Mouse (Mus musculus) hindlimb bud, embryonic 11.5 days (tissue): ENCODE results near the gene Pafah1b1.

Experiments
- DNase-seq: peaks from one replicate; pipeline ENCODE4 v3.0.0-alpha.2; 2012; ENCODE audit warnings: low read depth, low spot score; ENCODE audit errors: extremely low spot score

Gene Pafah1b1

DNA sequence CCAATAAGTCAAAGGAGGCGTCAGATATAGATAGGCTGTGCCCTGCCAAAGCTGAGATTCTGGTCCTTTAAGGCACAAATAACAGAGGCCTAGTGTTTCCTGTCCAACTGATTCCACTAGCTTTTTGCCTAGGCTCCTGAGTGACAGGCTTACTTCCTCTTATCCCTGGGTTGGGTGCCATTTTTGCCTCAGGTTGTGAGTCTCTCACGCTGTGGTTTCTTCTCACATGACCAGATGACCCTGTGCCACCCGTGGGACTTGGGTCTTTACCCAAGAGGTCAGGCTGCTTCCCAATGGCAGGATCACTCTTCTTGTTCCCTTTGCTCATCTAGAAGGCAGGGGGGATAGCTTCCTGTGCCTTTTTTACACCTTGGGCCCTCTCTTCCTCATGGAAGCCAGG lies 60.2 kb downstream of the Pafah1b1 start:
- no peak for DNase-seq

DNA sequence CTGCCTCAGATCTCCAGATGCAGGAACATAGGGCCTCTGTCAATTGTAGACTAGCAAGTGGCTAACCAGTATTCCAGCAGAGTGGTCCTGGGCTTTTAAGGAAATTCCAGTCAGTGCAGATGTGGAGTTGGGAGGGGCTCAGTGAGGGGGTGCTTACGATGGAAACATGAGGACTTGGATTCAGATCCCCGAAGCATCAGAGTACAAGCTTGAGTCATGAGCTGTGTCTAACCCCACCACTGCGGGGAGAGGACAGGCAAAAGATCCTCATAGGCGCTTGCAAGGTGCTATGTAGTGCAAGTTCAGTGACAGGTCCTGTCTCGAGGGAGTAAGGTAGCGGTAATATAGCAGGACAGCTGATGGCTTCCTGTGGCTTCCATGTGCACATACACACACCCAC lies 62.2 kb downstream of the Pafah1b1 start:
- DNase-seq, result no peak

DNA sequence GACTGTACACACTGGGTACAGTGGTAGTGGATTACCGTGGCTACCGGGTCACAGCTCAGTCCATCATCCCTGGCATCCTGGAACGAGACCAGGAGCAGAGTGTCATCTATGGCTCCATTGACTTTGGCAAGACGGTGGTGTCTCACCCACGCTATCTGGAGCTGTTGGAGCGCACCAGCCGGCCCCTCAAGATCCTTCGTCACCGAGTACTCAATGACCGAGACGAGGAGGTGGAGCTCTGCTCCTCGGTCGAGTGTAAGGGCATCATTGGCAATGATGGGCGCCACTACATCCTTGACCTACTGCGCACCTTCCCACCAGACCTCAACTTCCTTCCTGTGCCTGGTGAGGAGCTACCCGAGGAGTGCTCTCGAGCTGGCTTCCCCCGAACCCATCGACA lies 62.8 kb downstream of the Pafah1b1 start:
- no peak for DNase-seq

DNA sequence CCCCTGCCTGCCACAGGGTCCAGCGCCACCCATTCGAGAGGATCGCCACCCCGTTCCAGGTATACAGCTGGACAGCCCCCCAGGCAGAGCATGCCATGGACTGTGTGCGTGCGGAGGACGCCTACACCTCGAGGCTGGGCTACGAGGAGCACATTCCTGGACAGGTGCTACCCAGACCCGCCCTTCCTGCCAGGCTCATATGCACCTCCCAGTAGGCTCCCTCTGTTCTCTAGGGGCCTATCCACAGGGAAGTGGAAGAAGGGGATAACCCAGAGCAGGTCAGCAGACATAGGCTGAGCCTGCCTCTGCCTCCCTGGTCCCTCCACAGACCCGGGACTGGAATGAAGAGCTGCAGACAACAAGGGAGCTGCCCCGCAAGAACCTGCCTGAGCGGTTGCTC lies 64.1 kb downstream of the Pafah1b1 start:
- no peak for DNase-seq

DNA sequence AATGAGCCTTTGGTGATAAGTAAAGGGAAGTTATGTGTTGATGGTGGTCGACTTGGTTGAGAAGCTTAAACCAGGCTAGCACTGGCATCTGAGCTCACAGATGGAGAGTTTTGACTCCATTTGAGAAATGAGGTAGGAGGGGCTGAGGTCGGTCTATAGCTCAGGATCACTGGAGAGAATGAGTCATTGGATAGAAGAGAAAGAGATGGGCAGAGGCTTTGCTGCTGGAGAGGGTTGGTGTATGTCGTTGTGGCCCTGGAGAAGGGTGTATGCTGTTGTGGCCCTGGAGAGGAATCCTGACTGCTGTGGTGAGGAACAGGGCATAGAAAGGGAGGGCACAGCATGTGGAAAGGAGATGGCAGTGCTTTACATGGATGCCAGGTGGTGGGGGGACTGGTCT lies 68.5 kb downstream of the Pafah1b1 start:
- DNase-seq, result no peak

DNA sequence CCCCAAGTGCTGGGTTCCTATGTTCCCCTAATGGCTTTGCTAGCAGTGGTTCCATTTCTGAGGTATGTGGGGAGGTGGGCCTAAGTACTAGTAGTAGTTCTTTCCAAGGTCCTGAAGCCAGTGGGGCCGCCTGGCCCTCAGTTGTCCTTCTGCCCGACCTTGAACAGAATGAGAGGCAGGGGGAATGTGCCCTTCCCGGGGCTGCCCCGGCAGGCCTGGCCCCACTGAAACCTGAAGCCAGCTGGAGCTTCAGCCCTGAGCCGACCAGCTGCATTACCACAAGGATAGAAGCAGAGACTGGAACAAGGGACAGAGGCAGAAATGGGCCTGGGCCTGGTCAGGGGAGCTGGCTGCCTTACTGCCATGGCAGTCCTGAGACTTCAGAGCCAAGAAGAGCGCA lies 71.1 kb downstream of the Pafah1b1 start:
- DNase-seq, result no peak

DNA sequence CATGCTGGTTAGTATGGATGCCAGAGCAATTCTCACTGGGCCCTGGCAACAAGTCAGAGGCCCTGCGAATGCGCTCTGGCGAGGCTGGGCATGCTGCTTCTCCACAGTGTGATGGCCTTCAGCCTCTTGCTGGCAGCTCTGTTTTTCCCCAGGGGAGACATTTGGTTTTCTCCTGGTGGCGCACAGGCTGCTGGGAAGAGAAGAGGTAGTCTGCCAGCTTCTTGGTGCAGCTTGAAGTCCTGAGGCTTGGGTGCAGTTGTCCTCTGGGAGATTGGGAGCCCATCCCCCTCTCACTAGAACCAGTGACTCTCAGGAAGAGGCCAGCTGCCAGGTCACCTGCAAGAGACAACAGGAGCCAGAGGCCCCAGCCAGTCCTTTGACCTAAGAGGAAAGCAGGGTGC lies 71.7 kb downstream of the Pafah1b1 start:
- no peak for DNase-seq

DNA sequence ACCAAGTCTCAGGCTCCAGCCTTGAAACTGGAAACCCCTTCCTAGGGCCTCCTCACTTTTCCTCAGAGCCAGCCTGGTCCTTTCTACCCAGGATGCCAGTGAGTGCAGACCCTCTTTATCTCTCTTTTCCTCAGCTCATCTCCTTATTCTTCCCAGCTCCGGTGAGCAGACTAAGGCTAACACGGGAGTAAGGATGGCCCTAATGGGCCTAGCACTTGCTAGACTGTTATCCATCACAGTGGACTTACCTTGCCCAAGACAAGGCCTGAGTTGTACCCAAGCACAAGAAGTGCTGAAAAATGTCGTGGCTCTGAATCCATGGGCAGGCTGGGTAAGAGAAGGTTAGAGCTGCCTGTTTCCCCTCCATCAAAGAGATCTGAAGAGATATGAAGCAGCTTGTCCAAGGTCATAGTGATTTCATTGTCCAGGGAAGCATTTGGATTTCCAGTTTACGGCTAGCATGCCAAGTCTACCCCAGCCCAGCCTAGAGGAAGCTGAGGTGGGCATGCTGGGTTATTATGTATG lies 73.8 kb downstream of the Pafah1b1 start:
- DNase-seq, result no peak

DNA sequence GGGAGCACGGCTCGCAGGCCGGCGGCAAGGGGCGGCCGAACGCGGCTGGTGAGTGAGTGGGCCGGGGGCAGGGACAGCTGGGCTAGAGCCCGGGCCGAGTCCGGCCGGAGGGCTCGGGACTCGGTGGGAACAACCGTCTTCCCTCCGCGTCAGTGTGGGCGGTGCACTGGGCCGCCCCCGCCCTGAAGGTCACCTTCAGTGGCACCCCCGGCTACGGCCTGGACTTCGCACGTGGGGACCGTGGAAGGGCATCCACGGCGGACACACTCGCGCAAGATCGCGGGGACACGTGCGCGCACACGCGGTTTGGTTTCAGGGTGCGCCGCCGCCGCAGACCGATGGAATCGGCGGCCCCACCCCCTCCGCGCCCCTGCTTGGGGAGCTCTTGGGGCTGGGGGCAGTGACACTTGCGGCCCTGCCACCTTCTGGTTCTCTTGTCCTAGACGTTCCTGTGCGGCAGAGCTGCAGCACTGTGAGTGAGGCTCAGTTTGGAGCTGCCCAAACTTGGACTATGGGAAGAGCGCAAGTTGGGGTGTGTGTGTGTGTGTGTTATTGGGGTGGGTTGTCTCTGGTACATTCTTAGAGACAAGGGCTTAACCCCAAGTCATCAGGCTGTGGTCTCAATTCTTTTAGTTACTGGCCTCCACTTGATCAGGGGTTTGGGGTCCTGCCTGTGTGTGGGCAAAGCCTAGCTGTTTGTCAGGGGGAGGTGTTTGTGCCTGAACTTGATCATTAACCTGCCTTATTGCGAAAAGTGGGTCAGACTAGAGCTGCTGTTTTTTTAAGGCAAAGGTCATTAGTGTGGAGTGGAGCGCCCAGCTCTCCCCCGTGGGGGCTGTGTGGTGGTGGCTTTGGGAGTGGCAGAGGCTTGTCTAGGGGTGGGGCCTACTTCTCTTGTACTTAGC lies 74.6 kb downstream of the Pafah1b1 start:
- no peak for DNase-seq

DNA sequence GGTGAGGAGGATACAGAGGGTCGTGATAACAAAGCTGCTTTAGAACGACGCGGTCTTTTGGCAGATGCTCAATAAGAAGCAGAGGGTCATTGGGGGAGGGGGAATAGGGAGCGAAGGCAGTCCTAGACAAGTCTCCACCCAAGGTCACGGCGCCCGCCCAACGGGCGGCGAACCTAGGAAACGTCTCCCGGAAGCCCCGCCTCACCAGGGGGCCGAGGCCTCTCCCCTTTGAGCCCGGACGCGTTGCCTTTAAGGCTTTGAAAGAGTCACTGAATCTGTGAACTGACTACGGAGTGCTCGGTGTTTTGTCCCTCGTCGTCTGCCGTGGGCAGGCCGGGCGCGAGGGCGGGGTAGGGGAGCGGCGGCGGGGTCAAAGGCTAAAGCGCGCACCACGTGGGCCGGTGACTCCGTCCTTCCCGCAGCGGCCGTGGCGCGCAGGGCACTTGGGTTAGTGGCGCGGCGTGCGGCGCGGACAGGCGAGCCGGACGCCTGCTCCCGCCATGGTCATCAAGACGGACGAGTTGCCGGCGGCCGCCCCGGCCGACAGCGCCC lies 75.3 kb downstream of the Pafah1b1 start, which contains the start of gene Cluh:
Gene Cluh, plus strand, starts transcription at position 401 of the 552 bp plus-strand sequence.
- peak; percentile 78 for DNase-seq

DNA sequence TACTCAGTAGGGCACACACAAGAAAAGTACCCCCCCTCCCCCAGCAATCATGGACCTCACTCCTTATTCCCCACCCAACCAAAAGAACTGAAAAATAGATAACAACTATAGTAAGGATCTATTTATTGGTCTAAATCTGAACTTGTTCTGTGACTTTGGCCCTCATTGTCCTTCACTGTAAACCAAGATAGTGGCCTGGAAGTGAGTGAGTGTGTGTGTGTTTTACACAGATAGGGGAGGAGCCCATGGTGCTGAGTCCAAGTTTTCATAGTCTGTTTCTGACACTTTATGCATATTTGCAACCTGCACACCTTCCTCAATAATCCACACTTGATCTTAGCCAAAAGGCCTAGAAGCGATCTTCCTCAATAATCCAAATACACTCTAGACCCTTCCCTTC lies 75.8 kb downstream of the Pafah1b1 start:
- DNase-seq, result no peak

DNA sequence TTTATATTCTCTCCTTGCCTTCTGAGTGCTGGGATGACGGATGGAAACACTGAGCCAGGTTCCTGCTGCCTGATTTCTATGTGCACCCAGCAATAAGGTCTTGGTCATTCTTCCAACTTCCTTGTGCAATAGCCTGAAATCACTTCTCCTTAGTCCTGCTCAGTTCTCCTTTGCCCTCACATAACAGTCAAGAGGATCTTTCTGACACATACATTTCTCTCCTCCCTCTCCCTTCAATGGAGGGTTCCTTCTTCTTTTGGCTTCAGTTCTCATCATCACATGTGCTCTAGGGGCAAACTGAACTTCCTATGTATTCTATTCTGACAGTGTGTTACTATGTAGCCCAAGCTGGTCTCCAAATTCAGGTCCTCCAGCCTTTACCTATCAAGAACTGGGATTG lies 76.5 kb downstream of the Pafah1b1 start:
- DNase-seq, result no peak

DNA sequence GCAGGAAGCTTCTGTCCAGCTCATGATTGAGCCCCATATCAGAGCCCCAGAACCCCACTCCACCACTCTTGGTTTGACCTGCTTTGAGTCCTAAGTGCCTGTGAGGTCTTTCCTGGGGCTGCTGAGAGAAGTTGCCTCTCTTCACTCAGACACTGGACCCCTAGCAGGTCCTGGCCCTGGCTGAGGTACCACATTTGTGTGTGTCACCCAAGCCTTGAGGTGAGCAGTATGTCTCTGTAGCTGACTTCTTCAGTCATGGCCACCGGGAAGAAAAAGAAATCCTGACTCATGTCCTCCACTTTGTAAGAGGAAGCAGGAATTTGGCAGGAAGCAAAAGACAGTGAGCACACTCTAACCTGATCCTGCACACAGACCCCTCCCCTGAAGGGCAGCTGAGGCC lies 84.8 kb downstream of the Pafah1b1 start:
- DNase-seq, result no peak

DNA sequence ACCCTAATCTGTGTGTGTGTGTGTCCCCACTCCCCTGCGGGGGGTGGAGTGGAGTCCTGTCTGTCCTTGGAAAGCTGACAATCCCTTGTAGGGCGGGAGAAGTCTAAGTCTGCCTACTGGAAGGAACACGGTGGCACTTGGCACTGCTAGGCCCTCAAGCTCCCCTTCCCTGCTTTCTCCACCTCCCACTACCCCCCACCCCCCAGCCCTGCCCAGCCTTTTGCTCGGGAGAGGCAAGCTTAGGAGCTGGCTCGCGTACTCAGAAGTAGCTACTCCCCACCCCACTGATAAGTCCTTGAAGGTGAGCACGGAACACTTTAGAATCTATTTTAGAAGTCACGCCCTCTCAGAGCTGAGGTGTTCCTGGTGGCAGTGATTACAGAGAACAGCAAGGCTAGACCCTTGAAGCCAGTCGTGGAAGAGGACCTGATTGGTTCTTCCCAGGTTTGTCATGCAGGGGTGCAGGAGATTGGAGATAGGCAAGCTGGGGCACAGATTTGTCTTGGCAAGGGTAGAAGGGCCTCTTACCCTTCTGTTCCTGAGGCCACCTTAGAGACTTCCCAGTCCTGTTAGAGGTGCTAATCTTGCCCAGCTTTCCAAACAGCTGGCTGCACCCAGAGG lies 85.6 kb downstream of the Pafah1b1 start:
- DNase-seq, result no peak

DNA sequence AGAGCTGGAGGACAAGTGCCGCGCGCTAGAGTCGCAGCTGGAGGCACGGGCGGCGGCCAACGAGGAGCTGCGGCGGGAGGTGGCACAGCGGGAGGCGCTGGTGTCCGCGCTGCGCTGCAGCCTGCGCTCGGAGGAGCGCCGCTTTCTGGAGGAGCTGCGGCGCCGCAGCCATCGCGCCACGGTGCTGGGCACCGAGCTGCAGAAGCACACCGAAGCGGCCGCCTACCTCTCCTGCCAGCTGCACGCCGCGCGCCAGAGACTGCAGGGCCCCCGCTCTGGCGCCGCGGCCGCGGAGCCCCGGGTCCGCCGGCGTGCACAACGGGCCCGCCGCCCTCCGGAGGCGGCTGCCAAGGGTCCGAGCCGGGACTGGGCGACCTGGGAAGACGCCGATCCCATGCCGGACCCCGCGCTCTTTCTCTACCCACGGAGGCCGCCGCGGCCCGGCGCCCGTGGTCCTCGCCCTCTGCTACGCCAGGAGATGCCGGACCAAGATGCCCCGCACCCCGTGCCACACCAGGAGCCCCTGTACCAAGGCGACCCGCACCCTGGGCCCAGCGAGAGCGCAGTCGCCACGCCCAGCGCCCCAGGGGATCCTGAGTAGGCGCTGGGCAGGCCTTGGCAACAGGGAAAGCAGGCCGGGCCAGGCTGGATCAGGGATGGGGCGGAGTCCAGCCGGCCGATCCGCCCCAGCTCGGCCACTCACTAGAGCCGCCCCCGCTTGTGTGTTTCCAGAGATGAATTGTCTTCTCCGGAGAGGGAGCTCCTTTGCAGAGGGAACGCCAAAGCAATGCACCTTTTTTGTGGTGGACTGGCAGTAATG lies 86.3 kb downstream of the Pafah1b1 start:
- no peak for DNase-seq

DNA sequence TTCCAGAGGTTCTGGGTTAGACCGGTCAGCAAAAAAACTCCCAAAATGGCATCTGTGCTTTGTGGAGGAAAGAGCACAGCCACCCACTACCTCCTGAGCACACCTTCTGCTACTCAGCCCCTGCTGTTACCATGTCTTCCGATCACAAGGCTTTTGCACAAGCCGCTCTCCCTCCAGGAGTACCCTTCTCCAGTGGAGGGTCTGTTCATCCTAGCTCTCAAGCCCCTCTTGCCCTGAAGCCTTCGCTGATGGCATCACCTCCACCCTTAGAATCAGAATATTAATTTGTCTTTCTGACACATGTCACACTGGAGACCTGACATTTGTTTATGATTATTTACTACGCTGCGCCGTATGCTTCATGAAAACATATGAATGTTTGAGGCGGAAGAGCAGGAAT lies 87.0 kb downstream of the Pafah1b1 start:
- DNase-seq, result no peak

DNA sequence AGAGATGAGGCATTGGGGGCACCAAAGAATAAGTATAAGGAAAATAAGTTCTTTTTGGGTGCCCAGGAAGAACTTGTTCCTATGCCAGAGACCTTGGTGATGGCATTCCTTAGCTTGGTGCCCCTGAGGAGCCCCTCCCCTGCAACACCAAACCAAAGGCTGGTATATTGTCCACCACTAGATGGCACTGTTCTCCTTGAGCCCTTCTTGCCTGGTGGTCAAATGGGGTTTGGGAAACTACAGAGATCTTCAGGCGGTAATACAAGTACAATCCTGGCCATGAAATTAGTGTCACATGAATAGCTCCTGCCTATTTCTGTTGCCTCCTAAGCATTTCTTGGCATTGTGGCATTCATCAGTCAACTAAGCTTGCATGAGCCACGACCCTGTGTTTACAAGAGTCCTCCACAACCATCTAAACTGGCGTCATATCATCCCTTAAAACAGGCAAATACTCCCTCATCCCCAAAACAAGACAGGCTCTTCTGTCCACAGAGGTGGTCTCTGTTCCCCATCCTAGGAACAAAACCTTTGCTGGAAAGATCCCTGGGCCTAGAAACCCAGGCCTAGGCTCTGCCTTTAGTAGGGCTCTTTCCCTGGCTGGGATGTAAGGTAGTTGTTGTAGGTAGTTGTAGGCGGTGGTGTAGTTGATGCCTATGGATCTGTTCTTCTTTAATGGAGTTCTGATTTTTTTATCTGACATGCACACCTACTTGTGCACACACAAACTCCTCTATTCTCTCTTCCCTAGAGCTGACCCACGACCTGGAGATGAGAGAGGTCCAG lies 89.8 kb downstream of the Pafah1b1 start:
- DNase-seq, result peak; percentile 89

DNA sequence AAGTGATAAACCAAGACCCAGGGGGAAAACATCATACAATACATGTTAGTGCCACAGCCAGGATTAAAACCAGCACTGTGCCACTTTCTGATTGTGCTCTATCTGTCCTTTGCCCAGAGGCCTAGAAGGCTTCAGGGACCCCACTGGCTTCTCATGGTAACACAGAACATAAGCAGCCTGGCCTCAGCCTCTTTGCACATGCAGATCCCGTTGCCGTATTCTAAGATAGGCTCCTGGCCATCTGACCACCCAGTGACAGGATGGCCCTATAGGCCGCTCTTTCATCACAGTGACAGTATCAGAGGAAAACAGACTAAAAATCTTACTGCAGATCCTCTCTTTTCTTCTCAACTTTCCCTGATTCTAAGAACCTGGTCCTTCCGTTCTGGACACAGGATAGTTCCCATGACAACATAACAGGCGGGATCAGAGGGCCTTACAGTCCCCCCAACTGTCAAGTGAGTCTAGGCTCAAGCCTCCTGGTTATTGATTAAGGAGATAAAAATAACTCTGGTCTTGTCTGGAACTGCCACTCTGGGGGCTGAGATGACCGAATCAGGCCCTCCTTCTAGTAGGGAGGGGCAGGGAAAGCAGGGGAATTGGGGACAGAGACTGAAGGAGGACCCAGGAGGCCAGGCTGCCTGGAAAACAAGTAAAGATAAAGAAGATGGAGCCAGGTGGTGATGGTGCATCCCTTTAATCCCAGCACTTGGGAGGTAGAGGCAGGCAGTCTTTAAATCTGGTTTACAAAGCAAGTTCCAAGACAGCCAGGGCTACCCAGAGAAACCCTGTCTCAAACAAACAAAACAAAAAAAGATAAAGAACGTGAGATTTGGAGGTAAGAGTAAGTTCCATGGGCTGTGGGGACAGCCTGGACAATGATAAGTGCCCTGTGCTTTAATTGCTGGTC lies 92.3 kb downstream of the Pafah1b1 start:
- no peak for DNase-seq

DNA sequence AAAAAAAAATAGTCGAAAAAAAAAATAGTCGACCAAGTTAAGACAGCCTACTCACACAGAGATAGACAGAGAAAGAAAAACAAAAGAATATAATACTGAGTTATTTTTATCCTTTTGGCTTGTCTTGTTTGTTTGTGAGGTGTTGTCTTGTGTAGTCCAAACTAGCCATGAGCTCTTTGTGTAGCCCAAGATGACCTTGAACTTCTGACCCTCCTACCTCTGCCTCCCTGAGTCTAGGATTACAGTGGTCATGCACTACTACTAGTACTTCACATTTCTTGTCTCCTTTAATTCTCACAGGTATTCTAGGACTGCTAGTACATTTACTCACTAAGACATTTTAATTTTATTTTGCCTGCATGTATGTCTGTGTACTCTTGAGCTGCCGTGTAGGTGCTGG lies 97.0 kb downstream of the Pafah1b1 start:
- DNase-seq, result no peak
